Mouse (Mus musculus): ENCODE data around the gene Foxb1. TPM values are rescaled to one million over a fixed set of nuclear protein-coding genes. Genes with fewer than 3 reads are reported as not detected.
A peak's percentile ranks its signal among the peaks of the same experiment; 100 is the strongest.

Gene Foxb1
- polyA plus RNA-seq, 1 experiment from 2014 or later, result not detected

GRCm38 (mm10) chr9:69766301-69766700, 5.6 kb upstream of the Foxb1 start:
- H3K4me1 ChIP-seq (replicated peaks; ENCODE audit: control insufficient read depth, insufficient read depth, low read length), result no peaks in the 10 kb centered on the region
- peak; percentile 72 for DNase-seq (ENCODE audit: low spot score)
- H3K4me3 ChIP-seq (ENCODE audit: low read depth, low read length), result no peak overlapping the region
- peaks cover 100% of the 10 kb centered on the region for H3K27me3 ChIP-seq (replicated peaks; ENCODE audit: control insufficient read depth, insufficient read depth, low read length)
- no peak overlapping the region for H3K27ac ChIP-seq (ENCODE audit: low read depth)
- no peaks in the 10 kb centered on the region for H3K9me3 ChIP-seq (ENCODE audit: control insufficient read depth, low read length)
- H3K36me3 ChIP-seq (ENCODE audit: control insufficient read depth, insufficient read depth, low read length), result no peaks in the 10 kb centered on the region
- 3% methylated on average over 8 of the region's 8 CpGs for WGBS
- no peak overlapping the region for H3K9ac ChIP-seq (ENCODE audit: low read length)
- no peak overlapping the region for H3K4me2 ChIP-seq (ENCODE audit: low read length)
- no peak for ATAC-seq (replicated peaks; ENCODE audit: low FRiP score, low TSS enrichment, low read depth)

- no peak for DNase-seq (ENCODE audit: low spot score)
- Histone ChIP-seq H3K27me3 (replicated peaks; ENCODE audit: control insufficient read depth, insufficient read depth, low read length) (peaks cover 100% of the 10 kb centered on the region), H3K27ac (ENCODE audit: low read depth) (no peak overlapping the region), H3K36me3 (ENCODE audit: control insufficient read depth, insufficient read depth, low read length) (no peaks in the 10 kb centered on the region), H3K4me3 (ENCODE audit: low read depth, low read length) (no peak overlapping the region), H3K9me3 (ENCODE audit: control insufficient read depth, low read length) (no peaks in the 10 kb centered on the region), H3K4me2 (ENCODE audit: low read length) (no peak overlapping the region), H3K4me1 (replicated peaks; ENCODE audit: control insufficient read depth, insufficient read depth, low read length) (no peaks in the 10 kb centered on the region), H3K9ac (ENCODE audit: low read length) (no peak overlapping the region)
- no peak for ATAC-seq (replicated peaks; ENCODE audit: low FRiP score, low TSS enrichment, low read depth)
- WGBS, result 3% methylated on average over 8 of the region's 8 CpGs
These were observed 4.8 kb upstream of the Foxb1 start for GRCm38 (mm10) chr9:69765483-69766050.

DNA sequence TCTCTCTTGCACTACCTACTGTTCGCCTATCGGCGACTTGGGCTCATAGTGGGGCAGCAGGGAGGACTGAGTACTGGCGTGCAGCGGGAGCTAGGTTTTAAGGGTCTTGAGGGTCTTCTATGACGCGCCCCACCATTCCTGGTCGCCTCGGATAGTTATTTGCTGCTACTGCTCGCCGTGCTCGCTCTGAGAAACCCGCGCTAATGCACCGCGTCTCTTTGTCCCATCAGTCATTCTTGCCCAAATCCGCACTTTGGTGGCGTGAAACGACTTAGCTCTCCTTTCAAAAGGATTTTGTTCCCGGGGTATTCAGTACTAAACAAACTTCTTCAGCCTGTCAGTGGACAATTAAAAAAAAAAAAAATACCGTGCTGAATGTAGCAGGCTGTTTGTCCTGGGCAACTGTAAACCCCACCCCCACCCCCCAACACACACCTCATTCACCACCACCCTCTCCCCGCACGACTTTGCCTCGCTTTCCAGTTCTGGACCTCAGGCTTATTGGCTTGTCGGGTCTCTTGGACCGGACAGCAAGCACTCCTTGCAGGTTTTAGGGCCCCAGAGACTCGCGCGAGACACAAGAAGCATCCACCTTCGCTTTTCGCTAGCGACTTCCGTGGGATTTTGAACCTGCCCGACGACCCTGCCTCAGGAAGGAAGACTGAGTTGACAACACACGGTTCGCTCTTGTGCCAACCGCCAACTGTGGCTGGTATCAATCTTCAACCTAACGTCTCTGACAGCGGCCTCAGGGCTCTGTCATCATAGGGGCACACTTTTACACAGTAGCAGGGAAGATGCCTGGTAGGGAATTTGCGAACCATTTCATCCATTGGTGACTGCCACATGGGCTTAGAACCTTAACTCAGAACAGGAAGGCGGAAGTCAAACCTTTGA, 4.1 kb upstream of the Foxb1 start:
- Histone ChIP-seq H3K27me3 (replicated peaks; ENCODE audit: control insufficient read depth, insufficient read depth, low read length) (peaks cover 100% of the 10 kb centered on the region), H3K9me3 (ENCODE audit: control insufficient read depth, low read length) (no peaks in the 10 kb centered on the region), H3K4me2 (ENCODE audit: low read length) (no peak overlapping the region), H3K27ac (ENCODE audit: low read depth) (no peak overlapping the region), H3K36me3 (ENCODE audit: control insufficient read depth, insufficient read depth, low read length) (no peaks in the 10 kb centered on the region), H3K4me3 (ENCODE audit: low read depth, low read length) (no peak overlapping the region), H3K4me1 (replicated peaks; ENCODE audit: control insufficient read depth, insufficient read depth, low read length) (no peaks in the 10 kb centered on the region), H3K9ac (ENCODE audit: low read length) (no peak overlapping the region)
- DNase-seq (ENCODE audit: low spot score) (peak; percentile 61), ATAC-seq (replicated peaks; ENCODE audit: low FRiP score, low TSS enrichment, low read depth) (no peak)
- 1% methylated on average over 42 of the region's 42 CpGs for WGBS

DNA sequence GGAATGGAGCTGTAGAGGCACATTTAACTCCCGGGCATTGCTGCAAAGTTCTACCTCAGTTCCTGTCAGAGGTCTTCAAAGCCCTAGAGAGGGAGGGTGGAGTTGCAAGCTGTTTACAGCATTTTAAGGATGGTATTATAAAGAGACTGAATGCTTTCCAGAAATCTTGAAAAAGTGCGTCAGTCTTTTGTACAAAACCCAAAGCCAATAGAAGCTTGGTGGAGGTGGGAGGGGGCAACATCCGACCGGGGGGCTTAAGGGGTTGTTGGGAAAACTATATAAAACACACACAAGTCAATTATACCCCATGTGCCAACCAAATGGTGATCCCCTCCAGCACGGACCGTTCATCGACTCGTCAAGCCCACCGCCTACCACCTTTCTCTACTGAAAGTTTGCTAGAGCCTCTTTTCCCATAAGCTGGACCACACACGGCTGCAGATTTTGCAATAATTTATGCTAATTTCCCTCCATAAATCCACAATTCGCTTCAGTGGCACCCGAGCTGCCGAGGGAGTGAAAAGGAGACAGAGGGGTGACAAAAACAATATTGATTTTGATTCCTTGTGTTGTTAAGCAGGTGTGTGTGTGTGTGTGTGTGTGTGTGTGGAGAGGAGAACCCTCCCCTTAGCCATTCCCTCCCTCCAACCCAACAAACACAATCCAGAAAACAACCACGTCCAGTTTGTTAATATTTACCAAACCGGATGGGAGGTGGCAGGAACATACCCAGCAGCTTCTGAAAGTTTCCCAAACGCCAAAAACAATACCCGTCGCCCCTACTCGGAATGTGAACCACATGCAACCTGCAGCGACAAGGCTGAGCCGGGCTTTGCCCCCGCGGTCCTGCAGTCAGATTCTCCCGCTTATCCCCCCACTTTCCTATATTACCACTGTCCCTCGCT, 3.2 kb upstream of the Foxb1 start:
- H3K9ac ChIP-seq (ENCODE audit: low read length), result no peak overlapping the region
- no peak overlapping the region for H3K4me3 ChIP-seq (ENCODE audit: low read depth, low read length)
- H3K27me3 ChIP-seq (replicated peaks; ENCODE audit: control insufficient read depth, insufficient read depth, low read length), result peaks cover 100% of the 10 kb centered on the region
- WGBS, result under 1% methylated on average over 25 of the region's 25 CpGs
- no peaks in the 10 kb centered on the region for H3K9me3 ChIP-seq (ENCODE audit: control insufficient read depth, low read length)
- DNase-seq (ENCODE audit: low spot score) (no peak), ATAC-seq (replicated peaks; ENCODE audit: low FRiP score, low TSS enrichment, low read depth) (no peak)
- no peaks in the 10 kb centered on the region for H3K4me1 ChIP-seq (replicated peaks; ENCODE audit: control insufficient read depth, insufficient read depth, low read length)
- H3K27ac ChIP-seq (ENCODE audit: low read depth), result no peak overlapping the region
- no peak overlapping the region for H3K4me2 ChIP-seq (ENCODE audit: low read length)
- H3K36me3 ChIP-seq (ENCODE audit: control insufficient read depth, insufficient read depth, low read length), result no peaks in the 10 kb centered on the region

- H3K9me3 ChIP-seq (ENCODE audit: control insufficient read depth, low read length), result no peaks in the 10 kb centered on the region
- peaks cover 100% of the 10 kb centered on the region for H3K27me3 ChIP-seq (replicated peaks; ENCODE audit: control insufficient read depth, insufficient read depth, low read length)
- ATAC-seq (replicated peaks; ENCODE audit: low FRiP score, low TSS enrichment, low read depth) (no peak), DNase-seq (ENCODE audit: low spot score) (peak; percentile 70)
- H3K4me1 ChIP-seq (replicated peaks; ENCODE audit: control insufficient read depth, insufficient read depth, low read length), result no peaks in the 10 kb centered on the region
- 1% methylated on average over 14 of the region's 14 CpGs for WGBS
- H3K4me3 ChIP-seq (ENCODE audit: low read depth, low read length), result no peak overlapping the region
- no peak overlapping the region for H3K9ac ChIP-seq (ENCODE audit: low read length)
- H3K36me3 ChIP-seq (ENCODE audit: control insufficient read depth, insufficient read depth, low read length), result no peaks in the 10 kb centered on the region
- no peak overlapping the region for H3K27ac ChIP-seq (ENCODE audit: low read depth)
- H3K4me2 ChIP-seq (ENCODE audit: low read length), result no peak overlapping the region
These were observed 2.0 kb upstream of the Foxb1 start for GRCm38 (mm10) chr9:69762703-69763102.

DNA sequence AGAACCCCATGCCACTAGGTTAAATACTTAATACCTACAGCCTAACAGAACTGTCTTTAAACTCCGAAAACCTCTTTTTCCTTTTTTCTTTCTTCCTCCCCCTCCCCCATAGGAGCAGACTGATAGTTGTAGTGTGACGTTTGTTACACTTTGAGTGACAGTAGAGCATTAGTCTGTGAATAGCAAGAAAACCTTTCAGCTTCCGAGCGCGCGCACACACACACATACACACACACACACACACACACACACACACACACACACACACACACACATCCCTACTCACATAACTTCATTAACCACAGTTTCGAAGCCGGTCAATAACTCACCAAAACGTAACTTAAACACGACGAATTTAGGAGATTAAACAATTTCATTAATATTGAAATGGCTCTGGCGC, 1.5 kb upstream of the Foxb1 start:
- ATAC-seq (replicated peaks; ENCODE audit: low FRiP score, low TSS enrichment, low read depth), result no peak
- peaks cover 100% of the 10 kb centered on the region for H3K27me3 ChIP-seq (replicated peaks; ENCODE audit: control insufficient read depth, insufficient read depth, low read length)
- no peak overlapping the region for H3K9ac ChIP-seq (ENCODE audit: low read length)
- no peak overlapping the region for H3K4me2 ChIP-seq (ENCODE audit: low read length)
- H3K36me3 ChIP-seq (ENCODE audit: control insufficient read depth, insufficient read depth, low read length), result no peaks in the 10 kb centered on the region
- H3K4me3 ChIP-seq (ENCODE audit: low read depth, low read length), result no peak overlapping the region
- 2% methylated on average over 12 of the region's 12 CpGs for WGBS
- no peak overlapping the region for H3K27ac ChIP-seq (ENCODE audit: low read depth)
- H3K4me1 ChIP-seq (replicated peaks; ENCODE audit: control insufficient read depth, insufficient read depth, low read length), result no peaks in the 10 kb centered on the region
- DNase-seq (ENCODE audit: low spot score), result no peak
- H3K9me3 ChIP-seq (ENCODE audit: control insufficient read depth, low read length), result no peaks in the 10 kb centered on the region

DNA sequence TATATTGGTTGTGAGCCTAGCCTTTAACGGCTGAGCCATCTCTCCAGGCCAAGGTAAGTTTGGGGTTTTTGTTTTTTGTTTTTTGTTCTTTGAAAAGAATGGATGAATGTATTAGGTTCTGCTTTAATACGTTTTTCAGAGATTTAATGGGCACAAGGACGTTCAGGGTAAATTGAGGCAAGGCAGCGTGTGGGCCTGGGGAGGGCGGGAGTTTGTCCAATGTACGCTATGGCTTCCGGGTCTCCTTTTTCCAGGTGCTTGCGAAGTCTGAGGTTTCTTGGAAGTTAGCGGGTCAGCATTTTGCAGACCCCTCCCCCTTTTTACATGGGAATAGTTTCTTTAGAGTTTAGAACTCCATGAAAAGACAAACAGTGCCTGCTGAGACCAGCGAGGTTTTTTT, 829 bp upstream of the Foxb1 start:
- Histone ChIP-seq H3K4me3 (ENCODE audit: low read depth, low read length) (no peak overlapping the region), H3K36me3 (ENCODE audit: control insufficient read depth, insufficient read depth, low read length) (no peaks in the 10 kb centered on the region), H3K4me1 (replicated peaks; ENCODE audit: control insufficient read depth, insufficient read depth, low read length) (no peaks in the 10 kb centered on the region), H3K9me3 (ENCODE audit: control insufficient read depth, low read length) (no peaks in the 10 kb centered on the region), H3K27me3 (replicated peaks; ENCODE audit: control insufficient read depth, insufficient read depth, low read length) (peaks cover 100% of the 10 kb centered on the region), H3K27ac (ENCODE audit: low read depth) (no peak overlapping the region), H3K4me2 (ENCODE audit: low read length) (no peak overlapping the region), H3K9ac (ENCODE audit: low read length) (no peak overlapping the region)
- DNase-seq (ENCODE audit: low spot score) (no peak), ATAC-seq (replicated peaks; ENCODE audit: low FRiP score, low TSS enrichment, low read depth) (no peak)
- WGBS, result 1% methylated on average over 10 of the region's 10 CpGs

- under 1% methylated on average over 44 of the region's 44 CpGs for WGBS
- Histone ChIP-seq H3K4me2 (ENCODE audit: low read length) (no peak overlapping the region), H3K27ac (ENCODE audit: low read depth) (no peak overlapping the region), H3K4me1 (replicated peaks; ENCODE audit: control insufficient read depth, insufficient read depth, low read length) (no peaks in the 10 kb centered on the region), H3K9me3 (ENCODE audit: control insufficient read depth, low read length) (no peaks in the 10 kb centered on the region), H3K4me3 (ENCODE audit: low read depth, low read length) (no peak overlapping the region), H3K9ac (ENCODE audit: low read length) (no peak overlapping the region), H3K36me3 (ENCODE audit: control insufficient read depth, insufficient read depth, low read length) (no peaks in the 10 kb centered on the region), H3K27me3 (replicated peaks; ENCODE audit: control insufficient read depth, insufficient read depth, low read length) (peaks cover 100% of the 10 kb centered on the region)
- ATAC-seq (replicated peaks; ENCODE audit: low FRiP score, low TSS enrichment, low read depth), result no peak
- peak; percentile 67 for DNase-seq (ENCODE audit: low spot score)
These were observed 969 bp downstream of the Foxb1 start for GRCm38 (mm10) chr9:69759721-69760221.
